Mouse (Mus musculus) frontal cortex, adult 2 months (tissue): Measurements from ENCODE around the gene Fkrp. TPM values are rescaled to one million over a fixed set of nuclear protein-coding genes. Genes with fewer than 3 reads are reported as not detected.

ENCODE experiments used
- DNase-seq, 2 experiments: peaks; one replicate each; pipeline ENCODE4 v3.0.0; 2022; ENCODE audit warnings: low spot score in 1 of 2; ENCODE audit errors: extremely low spot score in 1 of 2
- polyA plus RNA-seq: library from polyadenylated mRNA; depleted of rRNA; stranded (reverse); fragments of >200 nt; gene quantifications from 2 replicates; pipeline ENCODE4 v1.2.3, GENCODE M21; 2012

The Fkrp gene
- polyA plus RNA-seq, 1 experiment = 38.2 TPM

GRCm38 (mm10) chr7:16804409-16805028, 12.0 kb downstream of the Fkrp start:
- DNase-seq = no peak

GRCm38 (mm10) chr7:16794886-16795285, 21.6 kb downstream of the Fkrp start:
- DNase-seq = no peak

- no peak for DNase-seq
Observed at GRCm38 (mm10) chr7:16793010-16793725, 23.4 kb downstream of the Fkrp start.

GRCm38 (mm10) chr7:16792316-16792715, 24.2 kb downstream of the Fkrp start:
- DNase-seq = no peak

- DNase-seq = no peak
Observed at GRCm38 (mm10) chr7:16785541-16786083, 30.9 kb downstream of the Fkrp start.

GRCm38 (mm10) chr7:16784498-16784976, 32.0 kb downstream of the Fkrp start:
- DNase-seq = no peak

- no peak for DNase-seq
Observed at GRCm38 (mm10) chr7:16783758-16784415, 32.6 kb downstream of the Fkrp start.

- DNase-seq = no peak
Observed at GRCm38 (mm10) chr7:16783224-16783688, 33.3 kb downstream of the Fkrp start.

GRCm38 (mm10) chr7:16782555-16783125, 33.9 kb downstream of the Fkrp start:
- DNase-seq = no peak

- DNase-seq = no peak
Observed at GRCm38 (mm10) chr7:16781816-16782554, 34.5 kb downstream of the Fkrp start.

GRCm38 (mm10) chr7:16781555-16781815, 35.0 kb downstream of the Fkrp start:
- DNase-seq = no peak

GRCm38 (mm10) chr7:16780825-16781554, 35.5 kb downstream of the Fkrp start, which contains the start of gene Slc1a5:
TSS of gene Slc1a5 (plus strand) at chr7:16781340.
- peak; percentile 46 to 67 for DNase-seq

GRCm38 (mm10) chr7:16780076-16780475, 36.5 kb downstream of the Fkrp start:
- no peak for DNase-seq

GRCm38 (mm10) chr7:16775888-16776287, 40.6 kb downstream of the Fkrp start:
- no peak for DNase-seq

GRCm38 (mm10) chr7:16766443-16766842, 50.1 kb downstream of the Fkrp start:
- no peak for DNase-seq

- DNase-seq = no peak
Observed at GRCm38 (mm10) chr7:16763463-16764218, 52.9 kb downstream of the Fkrp start.

- DNase-seq = no peak
Observed at GRCm38 (mm10) chr7:16761630-16762029, 54.9 kb downstream of the Fkrp start.

- DNase-seq = no peak
Observed at GRCm38 (mm10) chr7:16761005-16761481, 55.5 kb downstream of the Fkrp start.

- DNase-seq = no peak
Observed at GRCm38 (mm10) chr7:16760292-16760691, 56.2 kb downstream of the Fkrp start.
